16 mouse cellular contexts compared by ENCODE assay signal in genomic region chr19:26953348-26953747, GRCm38 (mm10).
DNase-seq lines count a peak whose midpoint lies in the region; ATAC-seq and TF ChIP-seq lines count a peak whose summit lies in the region.
"Had no signal": no experiment of that assay in that cellular context is flagged by ENCODE, and none has a peak within 500 bp of the region (broad histone marks: within the 10 kb centered on the region; RNA-seq: fewer than 3 reads in every experiment).

No protein-coding gene starts in this region.

- no peaks in the 10 kb centered on the region for H3K27me3 ChIP-seq in cerebellum, adult 2 months (ENCODE audit: control insufficient read depth, insufficient read depth, low read length)
- no peaks in the 10 kb centered on the region for H3K27me3 ChIP-seq in hindbrain, embryonic 16.5 days (replicated peaks; ENCODE audit: control insufficient read depth, insufficient read depth, low read length)
- no peaks in the 10 kb centered on the region for H3K27me3 ChIP-seq in hindbrain, embryonic 12.5 days
- no peaks in the 10 kb centered on the region for H3K27me3 ChIP-seq in lung, postnatal 0 days (replicated peaks; ENCODE audit: insufficient read depth, low read length)
- H3K27me3 ChIP-seq: CH12.LX; embryonic facial prominence, embryonic 15.5 days; midbrain, embryonic 15.5 days; neural tube, embryonic 12.5 days had no signal

- peak; percentile 10; the same call in 1 of the 2 replicates for TF ChIP-seq CTCF in cerebellum, adult 2 months (IDR thresholded peaks at IDR 0.05; ENCODE audit: borderline replicate concordance, insufficient read depth, low read depth, low read length)
- peak; percentile 14; the same call in 1 of the 2 replicates for TF ChIP-seq CTCF in lung, postnatal 0 days (IDR thresholded peaks at IDR 0.05)

- H3K4me3 ChIP-seq in cerebellum, adult 2 months (replicated peaks; ENCODE audit: insufficient read depth, low read depth, low read length) = no peak overlapping the region
- H3K4me3 ChIP-seq in hindbrain, embryonic 16.5 days (ENCODE audit: low read length) = no peak overlapping the region
- H3K4me3 ChIP-seq in hindbrain, embryonic 12.5 days = no peak overlapping the region
- H3K4me3 ChIP-seq in lung, postnatal 0 days (ENCODE audit: low read depth, low read length) = no peak overlapping the region
- H3K4me3 ChIP-seq: embryonic facial prominence, embryonic 15.5 days; midbrain, embryonic 15.5 days; neural tube, embryonic 12.5 days had no signal

- 71% methylated on average over 8 of the region's 8 CpGs for WGBS in cerebellum, adult 2 months
- 63% methylated on average over 8 of the region's 8 CpGs for WGBS in hindbrain, embryonic 16.5 days
- WGBS in hindbrain, embryonic 12.5 days = 82% methylated on average over 8 of the region's 8 CpGs
- WGBS in lung, postnatal 0 days = 80% methylated on average over 8 of the region's 8 CpGs

- ATAC-seq in hindbrain, embryonic 16.5 days = peak; percentile 80
- no peak for ATAC-seq in hindbrain, embryonic 12.5 days (ENCODE audit: low FRiP score)
- no peak for ATAC-seq in lung, postnatal 0 days
- ATAC-seq: activated CD4-positive, CD25-positive, alpha-beta regulatory T cell, adult 4 months; midbrain, embryonic 15.5 days had no signal

- no peak for TF ChIP-seq POLR2A in cerebellum, adult 2 months (IDR thresholded peaks at IDR 0.05; ENCODE audit: borderline replicate concordance, insufficient read depth, low read length)

- H3K4me2 ChIP-seq in hindbrain, embryonic 16.5 days (ENCODE audit: low read length) = no peak overlapping the region
- no peak overlapping the region for H3K4me2 ChIP-seq in hindbrain, embryonic 12.5 days (replicated peaks)
- no peak overlapping the region for H3K4me2 ChIP-seq in lung, postnatal 0 days (replicated peaks; ENCODE audit: low read depth, low read length)
- H3K4me2 ChIP-seq: embryonic facial prominence, embryonic 15.5 days; midbrain, embryonic 15.5 days; neural tube, embryonic 12.5 days had no signal

- H3K9me3 ChIP-seq in hindbrain, embryonic 16.5 days (ENCODE audit: control insufficient read depth, low read length) = no peaks in the 10 kb centered on the region
- H3K9me3 ChIP-seq in hindbrain, embryonic 12.5 days (replicated peaks) = no peaks in the 10 kb centered on the region
- no peaks in the 10 kb centered on the region for H3K9me3 ChIP-seq in lung, postnatal 0 days (ENCODE audit: low read length)
- H3K9me3 ChIP-seq: embryonic facial prominence, embryonic 15.5 days; midbrain, embryonic 15.5 days; neural tube, embryonic 12.5 days had no signal

- H3K27ac ChIP-seq in cerebellum, adult 2 months (ENCODE audit: insufficient read depth, low read length) = no peak overlapping the region
- no peak overlapping the region for H3K27ac ChIP-seq in hindbrain, embryonic 16.5 days (ENCODE audit: low read depth, low read length)
- no peak overlapping the region for H3K27ac ChIP-seq in hindbrain, embryonic 12.5 days
- no peak overlapping the region for H3K27ac ChIP-seq in lung, postnatal 0 days (ENCODE audit: low read length)
- H3K27ac ChIP-seq: embryonic facial prominence, embryonic 15.5 days; liver, embryonic 14.5 days; midbrain, embryonic 15.5 days; neural tube, embryonic 12.5 days had no signal

- no peak for TF ChIP-seq EP300 in lung, postnatal 0 days (IDR thresholded peaks at IDR 0.05)

- H3K36me3 ChIP-seq in hindbrain, embryonic 16.5 days (ENCODE audit: control insufficient read depth, insufficient read depth, low read length) = no peaks in the 10 kb centered on the region
- no peaks in the 10 kb centered on the region for H3K36me3 ChIP-seq in hindbrain, embryonic 12.5 days
- H3K36me3 ChIP-seq in lung, postnatal 0 days (ENCODE audit: insufficient read depth, low read length) = no peaks in the 10 kb centered on the region
- H3K36me3 ChIP-seq: embryonic facial prominence, embryonic 15.5 days; midbrain, embryonic 15.5 days; neural tube, embryonic 12.5 days had no signal

- no peaks in the 10 kb centered on the region; the same call in 1 of the 2 replicates for H3K4me1 ChIP-seq in cerebellum, adult 2 months (ENCODE audit: control insufficient read depth, insufficient read depth, low read length)
- no peaks in the 10 kb centered on the region for H3K4me1 ChIP-seq in hindbrain, embryonic 16.5 days (ENCODE audit: control insufficient read depth, insufficient read depth, low read depth, low read length)
- H3K4me1 ChIP-seq in hindbrain, embryonic 12.5 days = 0 out of 2 replicates have a peak, but pooled peaks cover 4% of the 10 kb centered on the region
- H3K4me1 ChIP-seq in lung, postnatal 0 days (ENCODE audit: insufficient read depth, low read depth, low read length) = no peaks in the 10 kb centered on the region
- H3K4me1 ChIP-seq: embryonic facial prominence, embryonic 15.5 days; midbrain, embryonic 15.5 days; neural tube, embryonic 12.5 days had no signal

- DNase-seq in cerebellum, adult 2 months = peak in 1 of 2 experiments; percentile 20
- no peak for DNase-seq in cerebellum, adult 9-10 months
- no peak for DNase-seq in lung, postnatal 0 days (ENCODE audit: low spot score)
- DNase-seq in lung, postnatal 36 days = no peak
- DNase-seq in right cerebral cortex, postnatal 10 days (ENCODE audit: low spot score in 2 of 2) = peak; percentile 37 to 50
- DNase-seq in adrenal gland, postnatal 25 days = no peak
- DNase-seq: gastrocnemius, postnatal 10 days; heart, postnatal 14 days had no signal

- H3K9ac ChIP-seq in hindbrain, embryonic 16.5 days (ENCODE audit: low read depth, low read length) = no peak overlapping the region
- no peak overlapping the region for H3K9ac ChIP-seq in hindbrain, embryonic 12.5 days
- no peak overlapping the region for H3K9ac ChIP-seq in lung, postnatal 0 days (replicated peaks; ENCODE audit: low read depth)
- H3K9ac ChIP-seq: embryonic facial prominence, embryonic 15.5 days; liver, embryonic 14.5 days; midbrain, embryonic 15.5 days; neural tube, embryonic 12.5 days had no signal

Comparison
In these comparisons a context has a peak if more than half of its experiments do, and no peak if none do; other contexts are left out.
1. DNase-seq: peak in right cerebral cortex, postnatal 10 days (2 of 2); none in cerebellum, adult 9-10 months (single experiment), lung, postnatal 0 days (single experiment), lung, postnatal 36 days (single experiment) and adrenal gland, postnatal 25 days (single experiment).